Mouse (Mus musculus) C2C12 (cell line): ENCODE measurements around the gene Upk1b. TPM values are rescaled to one million over a fixed set of nuclear protein-coding genes. Genes with fewer than 3 reads are reported as not detected.

Experiments
- H3K27me3 ChIP-seq: one replicate; pipeline ENCODE4 v1.6.1; 2011; ENCODE audit not compliant: control insufficient read depth, insufficient read depth, insufficient read length
- H3K36me3 ChIP-seq: one replicate; pipeline ENCODE4 v1.6.1; 2011; ENCODE audit not compliant: control insufficient read depth, insufficient read depth
- H3K4me3 ChIP-seq: one replicate; pipeline ENCODE4 v1.5.1; 2011; ENCODE audit warnings: mild to moderate bottlenecking, control low read depth; ENCODE audit not compliant: poor library complexity, insufficient read depth, severe bottlenecking
- H3K79me2 ChIP-seq: one replicate; pipeline ENCODE4 v1.6.1; 2011; ENCODE audit not compliant: control insufficient read depth, insufficient read depth
- H3K79me3 ChIP-seq: one replicate; pipeline ENCODE4 v1.6.1; 2011; ENCODE audit warnings: low read depth, control low read depth
- H3ac ChIP-seq: one replicate; pipeline ENCODE3; 2011; ENCODE audit warnings: low read depth; ENCODE audit not compliant: control insufficient read depth, insufficient read length
- CEBPB ChIP-seq: IDR thresholded peaks from one replicate; pipeline ENCODE4 v1.6.1; 2011; ENCODE audit warnings: low read depth, mild to moderate bottlenecking, control low read depth, moderate library complexity
- CTCF ChIP-seq: IDR thresholded peaks from one replicate; pipeline ENCODE4 v1.5.1; 2011; ENCODE audit not compliant: control insufficient read depth, insufficient read depth, insufficient read length
- FOSL1 ChIP-seq: IDR thresholded peaks from one replicate; pipeline ENCODE4 v1.8.0; 2011; ENCODE audit warnings: mild to moderate bottlenecking, low read length; ENCODE audit not compliant: poor library complexity, insufficient read depth, severe bottlenecking
- MAX ChIP-seq: IDR thresholded peaks from one replicate; pipeline ENCODE4 v1.6.1; 2011; ENCODE audit warnings: mild to moderate bottlenecking, control low read depth
- MYOD1 ChIP-seq: IDR thresholded peaks from one replicate; pipeline ENCODE4 v1.6.1; 2011; ENCODE audit warnings: low read depth; ENCODE audit not compliant: control insufficient read depth, insufficient read length
- MYOG ChIP-seq: IDR thresholded peaks from one replicate; pipeline ENCODE4 v1.6.1; 2011; ENCODE audit not compliant: control insufficient read depth, insufficient read length; ENCODE audit errors: extremely low read depth
- USF1 ChIP-seq: IDR thresholded peaks from one replicate; pipeline ENCODE4 v1.6.1; 2011; ENCODE audit warnings: low read depth, mild to moderate bottlenecking, control low read depth, moderate library complexity
- polyA plus RNA-seq: library from polyadenylated mRNA; unstranded; fragments of >200 nt; fragmentation: generic; extraction: Trizol; gene quantifications from one replicate; pipeline ENCODE4 v1.2.1, GENCODE M21; 2012; ENCODE audit warnings: missing spikeins

Gene Upk1b
- polyA plus RNA-seq, 1 experiment = 0.04 TPM

GRCm38 (mm10) chr16:38756177-38756503, 44.0 kb downstream of the Upk1b start:
- Histone ChIP-seq H3K79me3 (no peaks in the 10 kb centered on the region), H3K4me3 (no peak overlapping the region), H3K27me3 (no peaks in the 10 kb centered on the region), H3ac (no peak overlapping the region), H3K79me2 (no peaks in the 10 kb centered on the region), H3K36me3 (no peaks in the 10 kb centered on the region)
- TF ChIP-seq MYOG (no peak), FOSL1 (no peak), MAX (no peak), CTCF (no peak), USF1 (no peak), MYOD1 (no peak), CEBPB (no peak)

GRCm38 (mm10) chr16:38755452-38756176, 44.5 kb downstream of the Upk1b start:
- Histone ChIP-seq H3K79me3 (no peaks in the 10 kb centered on the region), H3K4me3 (no peak overlapping the region), H3K36me3 (no peaks in the 10 kb centered on the region), H3K27me3 (no peaks in the 10 kb centered on the region), H3ac (no peak overlapping the region), H3K79me2 (no peaks in the 10 kb centered on the region)
- no peak for TF ChIP-seq MAX
- no peak for TF ChIP-seq USF1
- no peak for TF ChIP-seq CEBPB
- no peak for TF ChIP-seq MYOG
- no peak for TF ChIP-seq FOSL1
- no peak for TF ChIP-seq MYOD1

- Histone ChIP-seq H3K79me3 (no peaks in the 10 kb centered on the region), H3K36me3 (no peaks in the 10 kb centered on the region), H3K27me3 (no peaks in the 10 kb centered on the region), H3K4me3 (no peak overlapping the region), H3ac (no peak overlapping the region), H3K79me2 (no peaks in the 10 kb centered on the region)
- TF ChIP-seq USF1 = no peak
- TF ChIP-seq MAX = no peak
- no peak for TF ChIP-seq CTCF
- no peak for TF ChIP-seq CEBPB
- no peak for TF ChIP-seq MYOD1
- no peak for TF ChIP-seq FOSL1
- TF ChIP-seq MYOG = no peak
Measured at GRCm38 (mm10) chr16:38753631-38754030, 46.5 kb downstream of the Upk1b start.

GRCm38 (mm10) chr16:38750803-38751202, 49.3 kb downstream of the Upk1b start:
- TF ChIP-seq FOSL1 = no peak
- TF ChIP-seq MYOG = no peak
- H3K36me3 ChIP-seq = no peaks in the 10 kb centered on the region
- H3K79me2 ChIP-seq = no peaks in the 10 kb centered on the region
- H3K4me3 ChIP-seq = no peak overlapping the region
- H3ac ChIP-seq = no peak overlapping the region
- H3K27me3 ChIP-seq = no peaks in the 10 kb centered on the region
- H3K79me3 ChIP-seq = no peaks in the 10 kb centered on the region

- Histone ChIP-seq H3K4me3 (no peak overlapping the region), H3K79me3 (no peaks in the 10 kb centered on the region), H3ac (no peak overlapping the region), H3K79me2 (no peaks in the 10 kb centered on the region), H3K27me3 (no peaks in the 10 kb centered on the region), H3K36me3 (no peaks in the 10 kb centered on the region)
- TF ChIP-seq CEBPB (no peak), FOSL1 (no peak), MYOD1 (no peak), MAX (no peak), CTCF (no peak), MYOG (no peak), USF1 (no peak)
Measured at GRCm38 (mm10) chr16:38743941-38744673, 56.0 kb downstream of the Upk1b start.

- Histone ChIP-seq H3K4me3 (peak overlapping the region; percentile 37), H3K79me3 (no peaks in the 10 kb centered on the region), H3K36me3 (no peaks in the 10 kb centered on the region), H3K27me3 (no peaks in the 10 kb centered on the region), H3ac (peak overlapping the region; percentile 82), H3K79me2 (no peaks in the 10 kb centered on the region)
- TF ChIP-seq USF1 = no peak
- no peak for TF ChIP-seq MYOD1
- TF ChIP-seq CEBPB = no peak
- no peak for TF ChIP-seq FOSL1
- TF ChIP-seq MAX = no peak
- no peak for TF ChIP-seq CTCF
Measured at GRCm38 (mm10) chr16:38742659-38743131, 57.4 kb downstream of the Upk1b start.
